Mouse (Mus musculus) kidney, postnatal 10 days (tissue): ENCODE results near the gene Olfr731.

Experiments used
- DNase-seq: peaks from one replicate; pipeline ENCODE4 v3.0.0; 2021; ENCODE audit warnings: mixed read lengths

The Olfr731 gene

DNA sequence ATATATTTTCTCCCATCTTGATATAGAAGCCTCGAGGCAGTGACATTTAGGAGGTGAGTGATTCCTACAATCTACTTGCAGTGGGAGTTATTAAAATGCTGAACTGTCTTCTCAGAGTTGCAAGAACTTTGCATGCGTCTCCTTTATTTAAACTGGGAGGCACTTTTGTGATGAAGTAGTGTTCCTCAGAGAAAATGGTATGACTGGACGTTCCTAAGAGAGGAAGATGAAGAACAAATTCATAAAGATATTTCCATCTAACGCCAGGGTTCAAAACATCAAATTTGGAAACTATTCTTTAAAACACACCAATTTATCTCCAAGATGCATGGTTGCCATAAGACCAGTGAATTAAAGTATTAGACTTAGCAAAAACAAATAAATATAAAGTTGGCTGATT, at the start of gene Olfr731:
Gene Olfr731, minus strand, starts transcription at position 101 of the 400 bp plus-strand sequence.
- no peak for DNase-seq

DNA sequence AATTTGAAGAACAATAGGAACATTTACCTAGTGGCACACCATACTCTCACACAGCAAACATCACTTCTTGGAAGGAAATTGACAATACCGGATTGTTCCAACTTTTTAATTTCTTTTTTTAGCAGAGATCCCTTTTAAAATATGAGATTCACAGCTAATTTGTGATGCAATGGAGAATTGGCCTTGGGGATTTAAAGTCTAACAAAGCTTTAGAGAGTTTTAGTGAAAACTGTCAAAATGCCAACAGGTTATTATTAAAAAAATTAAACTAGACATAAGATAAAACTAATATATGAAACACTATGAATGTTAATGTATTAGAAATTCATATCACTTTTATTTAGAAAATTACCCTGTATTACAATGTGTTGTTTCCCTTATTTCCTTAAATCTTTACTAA, 42.4 kb upstream of the Olfr731 start, which contains the start of gene Olfr732:
Gene Olfr732, minus strand, starts transcription at position 101 of the 400 bp plus-strand sequence.
- no peak for DNase-seq

GRCm38 (mm10) chr14:50188098-50188497, 53.6 kb downstream of the Olfr731 start, which contains the start of gene Olfr730:
Olfr730 (minus strand) TSS chr14:50188198.
- DNase-seq, result no peak
